Mouse (Mus musculus): ENCODE results near the gene Tmem190. TPM values are rescaled to one million over a fixed set of nuclear protein-coding genes. Genes with fewer than 3 reads are reported as not detected.
"Not testable (repeated sequence)": the region's sequence is repeated elsewhere in the genome, so short reads cannot be mapped to it uniquely, and the experiment has no call there.

The Tmem190 gene
- polyA plus RNA-seq, 1 experiment from 2014 or later: not detected

DNA sequence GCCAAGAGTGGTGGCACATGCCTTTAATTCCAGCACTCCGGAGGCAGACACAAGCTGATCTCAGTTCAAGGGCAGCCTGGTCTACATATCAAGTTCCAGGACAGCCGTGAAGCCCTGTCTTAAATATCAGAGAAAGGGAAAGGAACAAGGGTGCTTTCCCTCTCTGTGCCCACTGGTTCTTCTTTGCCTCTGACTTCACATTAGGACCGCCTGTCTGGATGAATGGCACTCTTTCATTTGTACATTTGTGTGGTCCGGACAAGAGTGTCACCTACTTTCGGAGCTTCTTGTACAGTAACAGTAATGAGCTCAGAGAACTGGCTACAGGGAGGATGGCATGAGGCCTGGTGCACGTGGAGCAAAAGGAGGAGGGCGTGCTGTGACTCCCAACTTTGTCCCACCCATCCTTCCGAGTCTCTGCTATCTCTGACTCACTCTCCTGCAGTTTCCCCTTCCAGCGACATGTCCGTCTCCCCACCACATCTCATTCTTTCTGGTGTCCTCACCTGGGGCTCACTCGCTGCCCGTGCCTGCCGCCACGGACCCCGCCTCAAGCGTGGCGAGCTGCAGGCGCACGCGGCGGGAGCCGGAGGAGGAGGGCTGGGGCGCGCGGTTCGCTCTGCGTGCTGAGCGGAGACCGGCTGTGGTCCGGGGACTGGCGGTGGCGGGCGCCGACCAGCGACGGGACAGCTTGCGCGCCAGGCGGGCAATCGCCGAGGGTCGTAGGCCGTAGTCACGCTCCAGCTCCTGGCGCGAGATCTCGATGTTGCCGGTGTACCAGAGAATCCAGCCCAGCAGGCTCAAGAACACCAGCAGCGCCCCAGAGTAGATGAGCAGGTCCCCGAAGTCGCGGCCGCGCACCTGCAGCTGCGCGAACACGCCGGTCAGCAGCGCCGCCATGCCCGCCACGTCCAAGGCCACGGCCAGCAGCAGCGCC, 6.0 kb downstream of the Tmem190 start:
- peak overlapping the region; percentile 61 for H3K4me3 ChIP-seq (replicated peaks; ENCODE audit: low read length)
- peak overlapping the region; percentile 35; the same call in 1 of the 2 replicates for H3K27ac ChIP-seq (ENCODE audit: low read length)
- peaks cover 19% of the 10 kb centered on the region for H3K4me1 ChIP-seq (replicated peaks; ENCODE audit: control insufficient read depth, insufficient read depth, low read length)
- 2% methylated on average over 63 of the region's 64 CpGs for WGBS
- H3K4me2 ChIP-seq (ENCODE audit: low read length): peak overlapping the region; percentile 92
- H3K27me3 ChIP-seq (replicated peaks; ENCODE audit: control insufficient read depth, insufficient read depth, low read length): peaks cover 9% of the 10 kb centered on the region
- H3K36me3 ChIP-seq (ENCODE audit: control insufficient read depth, insufficient read depth): no peaks in the 10 kb centered on the region
- H3K9me3 ChIP-seq (ENCODE audit: control insufficient read depth, low read length): no peaks in the 10 kb centered on the region
- ATAC-seq: peak; percentile 18
- peak overlapping the region; percentile 66 for H3K9ac ChIP-seq (replicated peaks; ENCODE audit: low read depth, low read length)

DNA sequence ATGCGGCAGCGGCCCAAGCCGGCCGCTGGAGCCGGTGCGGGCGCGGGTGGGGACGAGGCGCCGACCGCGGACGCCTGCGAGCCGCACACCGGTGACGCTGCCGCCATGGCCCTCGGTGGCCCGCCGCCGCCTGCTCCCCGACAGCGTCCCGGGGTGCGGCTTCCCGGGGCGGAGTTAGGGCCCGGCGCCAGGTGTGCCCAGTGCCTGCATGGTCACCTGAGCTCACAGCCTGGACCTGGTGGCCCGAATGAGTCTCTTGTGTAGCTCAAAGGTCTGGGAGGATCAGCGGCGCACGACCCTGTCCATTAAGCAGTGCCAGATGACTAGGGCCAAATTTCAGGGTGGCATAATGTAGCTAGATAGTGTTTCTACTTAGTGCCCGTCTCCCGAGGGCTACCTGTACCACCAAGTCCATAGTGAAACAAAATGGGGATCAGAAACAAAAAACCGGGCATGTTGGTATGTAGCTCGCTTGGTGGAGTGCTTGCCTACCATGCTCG, 6.7 kb downstream of the Tmem190 start, which contains the start of gene Tmem238:
Gene Tmem238 (minus strand): TSS at position 221 of the 500 bp plus-strand sequence.
- 8% methylated on average over 40 of the region's 40 CpGs for whole genome bisulfite sequencing

DNA sequence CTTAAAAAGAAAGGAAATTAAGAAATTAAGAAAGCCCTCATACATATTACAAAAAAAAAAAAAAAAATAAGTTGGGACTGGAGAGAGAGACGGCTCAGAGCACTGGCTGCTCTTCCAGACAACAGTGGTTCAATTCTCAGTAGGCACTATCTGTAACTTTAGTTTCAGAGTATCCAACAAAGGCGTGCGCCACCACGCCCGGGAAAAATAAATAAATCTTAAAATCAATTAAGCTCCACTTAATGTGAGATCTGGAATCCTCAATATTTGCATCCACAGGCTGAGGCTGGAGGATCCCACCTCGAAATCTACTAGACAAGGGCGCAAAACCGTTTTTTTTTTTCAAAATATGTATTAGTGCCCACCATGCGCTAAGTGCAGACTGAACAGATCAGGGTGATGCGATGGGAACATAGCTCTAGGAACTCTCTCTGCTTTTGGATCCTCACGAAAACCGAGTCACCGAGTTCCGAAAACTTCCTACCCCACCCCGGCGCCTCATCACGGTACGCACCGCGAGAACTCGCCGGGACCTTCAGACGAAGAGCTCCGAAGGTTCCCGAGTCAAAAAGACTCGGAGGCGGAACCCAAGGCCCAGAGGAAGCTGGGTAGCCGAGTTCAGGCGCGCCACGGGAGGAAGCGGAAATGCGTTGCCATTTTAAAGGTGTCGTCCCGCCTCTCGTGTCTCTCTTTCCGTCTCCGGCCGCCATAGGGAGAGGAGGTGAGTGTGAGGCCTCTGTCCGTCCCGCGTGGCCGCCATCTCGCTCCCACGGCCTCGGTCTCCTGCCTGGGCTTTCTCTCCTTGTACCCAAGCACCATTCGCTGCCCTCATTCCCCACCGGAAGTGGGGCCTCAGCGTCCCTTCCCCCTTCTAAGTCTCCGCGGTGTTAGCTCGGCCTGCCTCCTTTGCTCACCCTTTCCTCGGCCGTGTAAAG, 9.8 kb downstream of the Tmem190 start, which contains the start of gene Rpl28:
Gene Rpl28 (plus strand): TSS at position 597 of the 935 bp plus-strand sequence.
- peak; percentile 93 for ATAC-seq
- H3K27ac ChIP-seq (ENCODE audit: low read length): peak within 1 kb of the TSS; percentile 82

More for the DNA sequence above, 6.7 kb downstream of the Tmem190 start, which contains the start of gene Tmem238:
- Histone ChIP-seq H3K27ac (ENCODE audit: low read length) (peak within 1 kb of the TSS; percentile 35; the same call in 1 of the 2 replicates), H3K9ac (replicated peaks; ENCODE audit: low read depth, low read length) (peak within 1 kb of the TSS; percentile 66), H3K27me3 (replicated peaks; ENCODE audit: control insufficient read depth, insufficient read depth, low read length) (peaks cover 9% of the 10 kb centered on the region), H3K4me3 (replicated peaks; ENCODE audit: low read length) (peak within 1 kb of the TSS; percentile 61), H3K9me3 (ENCODE audit: control insufficient read depth, low read length) (no peaks in the 10 kb centered on the region), H3K4me2 (ENCODE audit: low read length) (peak within 1 kb of the TSS; percentile 92), H3K36me3 (ENCODE audit: control insufficient read depth, insufficient read depth) (peaks cover 2% of the 10 kb centered on the region; the same call in 1 of the 2 replicates), H3K4me1 (replicated peaks; ENCODE audit: control insufficient read depth, insufficient read depth, low read length) (peaks cover 26% of the 10 kb centered on the region)
- ATAC-seq: no peak

DNA sequence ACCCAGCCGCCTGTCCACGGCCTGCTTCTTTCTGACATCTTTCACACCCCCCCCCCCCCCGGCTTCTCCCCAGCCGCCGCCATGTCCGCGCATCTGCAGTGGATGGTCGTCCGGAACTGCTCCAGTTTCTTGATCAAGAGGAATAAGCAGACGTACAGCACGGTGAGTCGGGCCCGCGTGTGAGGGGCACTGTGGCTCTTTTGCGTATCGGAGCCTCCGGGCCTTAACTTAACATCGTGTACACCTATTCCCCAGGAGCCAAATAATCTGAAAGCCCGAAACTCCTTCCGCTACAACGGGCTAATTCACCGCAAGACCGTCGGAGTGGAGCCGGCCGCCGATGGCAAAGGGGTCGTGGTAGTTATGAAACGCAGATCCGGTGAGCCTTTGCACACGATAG, 10.5 kb downstream of the Tmem190 start:
- H3K4me1 ChIP-seq (replicated peaks; ENCODE audit: control insufficient read depth, insufficient read depth, low read length): peaks cover 28% of the 10 kb centered on the region
- H3K4me2 ChIP-seq (ENCODE audit: low read length): peak overlapping the region; percentile 87
- H3K4me3 ChIP-seq (replicated peaks; ENCODE audit: low read length): peak overlapping the region; percentile 79
- ATAC-seq; H3K9me3 ChIP-seq (ENCODE audit: control insufficient read depth, low read length); H3K27me3 ChIP-seq (replicated peaks; ENCODE audit: control insufficient read depth, insufficient read depth, low read length): not testable (repeated sequence)
- 1% methylated on average over 28 of the region's 31 CpGs for WGBS
- H3K27ac ChIP-seq (ENCODE audit: low read length): peak overlapping the region; percentile 82
- peaks cover 17% of the 10 kb centered on the region for H3K36me3 ChIP-seq (ENCODE audit: control insufficient read depth, insufficient read depth)
- peak overlapping the region; percentile 88 for H3K9ac ChIP-seq (replicated peaks; ENCODE audit: low read depth, low read length)

More for the DNA sequence above, 9.8 kb downstream of the Tmem190 start, which contains the start of gene Rpl28:
- H3K36me3 ChIP-seq (ENCODE audit: control insufficient read depth, insufficient read depth): peaks cover 17% of the 10 kb centered on the region
- H3K4me1 ChIP-seq (replicated peaks; ENCODE audit: control insufficient read depth, insufficient read depth, low read length): peaks cover 28% of the 10 kb centered on the region
- 1% methylated on average over 54 of the region's 54 CpGs for WGBS
- H3K27me3 ChIP-seq (replicated peaks; ENCODE audit: control insufficient read depth, insufficient read depth, low read length): peaks cover 9% of the 10 kb centered on the region
- H3K9me3 ChIP-seq (ENCODE audit: control insufficient read depth, low read length): no peaks in the 10 kb centered on the region
- peak within 1 kb of the TSS; percentile 87 for H3K4me2 ChIP-seq (ENCODE audit: low read length)
- H3K9ac ChIP-seq (replicated peaks; ENCODE audit: low read depth, low read length): peak within 1 kb of the TSS; percentile 88
- H3K4me3 ChIP-seq (replicated peaks; ENCODE audit: low read length): peak within 1 kb of the TSS; percentile 79

DNA sequence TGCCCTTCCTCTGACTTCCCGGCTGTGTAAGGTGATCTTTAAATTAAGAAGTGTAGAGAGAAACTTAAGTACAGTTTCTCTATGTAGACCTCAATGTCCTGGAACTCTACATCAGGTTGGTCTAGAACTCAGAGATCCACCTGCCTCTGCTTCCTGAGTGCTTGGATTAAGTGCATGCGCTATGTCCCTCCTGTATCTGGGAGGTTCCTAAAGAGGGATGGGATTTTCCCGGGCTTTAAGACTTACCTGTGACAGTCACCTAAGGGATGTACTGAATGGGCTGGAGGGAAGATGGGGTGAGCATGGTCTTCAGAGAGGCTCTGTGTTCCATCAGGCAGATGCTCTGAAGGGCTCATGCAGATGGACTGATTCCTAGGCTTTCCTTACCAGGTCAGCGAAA, 10.9 kb downstream of the Tmem190 start:
- Histone ChIP-seq H3K4me3 (replicated peaks; ENCODE audit: low read length) (peak overlapping the region; percentile 79), H3K4me1 (replicated peaks; ENCODE audit: control insufficient read depth, insufficient read depth, low read length) (peaks cover 23% of the 10 kb centered on the region), H3K36me3 (ENCODE audit: control insufficient read depth, insufficient read depth) (peaks cover 17% of the 10 kb centered on the region), H3K4me2 (ENCODE audit: low read length) (peak overlapping the region; percentile 87), H3K9me3 (ENCODE audit: control insufficient read depth, low read length) (no peaks in the 10 kb centered on the region), H3K27me3 (replicated peaks; ENCODE audit: control insufficient read depth, insufficient read depth, low read length) (peaks cover 6% of the 10 kb centered on the region), H3K27ac (ENCODE audit: low read length) (no peak overlapping the region), H3K9ac (replicated peaks; ENCODE audit: low read depth, low read length) (peak overlapping the region; percentile 88)
- ATAC-seq: no peak
- 41% methylated on average over 4 of the region's 4 CpGs for WGBS

DNA sequence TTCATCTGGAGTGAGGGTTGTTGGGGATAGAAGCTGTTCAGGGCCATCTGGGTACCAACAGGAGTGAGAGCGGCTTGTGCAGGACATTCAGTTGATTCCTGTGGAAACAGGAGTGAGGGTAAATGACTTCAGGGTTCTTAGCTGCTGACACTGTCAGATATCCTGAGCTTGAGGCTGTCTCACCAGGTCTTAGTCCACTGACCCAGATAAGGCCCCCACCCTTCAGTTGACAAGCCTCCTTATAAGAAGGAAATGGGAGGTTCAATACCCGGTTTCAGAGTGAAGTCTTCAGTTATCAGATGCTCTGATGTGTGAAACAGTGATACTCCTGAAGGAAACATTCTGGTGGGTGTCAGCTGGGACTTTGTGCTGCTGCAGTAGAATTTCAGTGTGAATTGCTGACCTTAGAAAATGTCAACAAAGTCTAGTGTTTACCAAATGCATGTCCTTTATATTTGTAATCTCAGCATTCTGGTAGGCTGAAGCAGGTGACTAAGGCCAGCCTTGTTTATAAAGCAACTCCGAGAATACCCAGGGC, 12.0 kb downstream of the Tmem190 start:
- H3K4me1 ChIP-seq (replicated peaks; ENCODE audit: control insufficient read depth, insufficient read depth, low read length): peaks cover 18% of the 10 kb centered on the region
- H3K27me3 ChIP-seq (replicated peaks; ENCODE audit: control insufficient read depth, insufficient read depth, low read length): peaks cover 4% of the 10 kb centered on the region

DNA sequence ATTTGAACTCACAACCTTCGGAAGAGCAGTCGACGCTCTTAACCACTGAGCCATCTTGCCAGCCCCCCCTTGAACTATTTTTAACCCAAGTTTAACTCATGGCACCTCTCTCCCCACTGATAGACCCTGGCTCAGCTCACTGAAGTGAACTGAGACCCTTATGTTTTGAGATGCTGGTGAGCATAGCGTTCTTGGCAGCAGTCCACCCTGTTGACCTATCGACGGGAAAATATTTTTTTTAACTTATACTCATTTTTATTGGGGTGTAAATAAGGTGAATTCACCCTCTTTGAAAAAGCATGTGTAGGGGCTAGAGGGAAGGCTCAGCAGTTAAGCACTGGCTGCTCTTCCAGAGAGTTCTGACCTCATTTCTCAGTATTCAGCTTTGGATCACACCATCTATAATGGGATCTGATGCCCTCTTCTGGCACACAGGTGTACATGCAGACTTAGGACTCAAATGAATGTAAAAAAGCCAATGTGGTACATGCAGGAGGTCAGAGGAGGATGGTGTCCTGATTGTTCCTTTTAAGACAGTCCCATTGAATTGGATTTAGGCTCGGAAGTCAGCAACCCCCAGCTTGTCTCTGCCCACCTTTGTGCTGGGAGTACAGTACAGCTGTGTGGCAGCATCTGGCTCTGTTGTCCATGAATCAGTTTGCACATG, 13.2 kb downstream of the Tmem190 start:
- Histone ChIP-seq H3K4me3 (replicated peaks; ENCODE audit: low read length) (no peak overlapping the region), H3K36me3 (ENCODE audit: control insufficient read depth, insufficient read depth) (peaks cover 17% of the 10 kb centered on the region), H3K27me3 (replicated peaks; ENCODE audit: control insufficient read depth, insufficient read depth, low read length) (no peaks in the 10 kb centered on the region), H3K4me2 (ENCODE audit: low read length) (no peak overlapping the region), H3K9me3 (ENCODE audit: control insufficient read depth, low read length) (no peaks in the 10 kb centered on the region), H3K27ac (ENCODE audit: low read length) (no peak overlapping the region), H3K9ac (replicated peaks; ENCODE audit: low read depth, low read length) (no peak overlapping the region), H3K4me1 (replicated peaks; ENCODE audit: control insufficient read depth, insufficient read depth, low read length) (peaks cover 17% of the 10 kb centered on the region)
- WGBS: 70% methylated on average over 7 of the region's 7 CpGs
- ATAC-seq: no peak

More for the DNA sequence above, 12.0 kb downstream of the Tmem190 start:
- Histone ChIP-seq H3K9ac (replicated peaks; ENCODE audit: low read depth, low read length) (no peak overlapping the region), H3K36me3 (ENCODE audit: control insufficient read depth, insufficient read depth) (peaks cover 17% of the 10 kb centered on the region), H3K9me3 (ENCODE audit: control insufficient read depth, low read length) (no peaks in the 10 kb centered on the region), H3K4me2 (ENCODE audit: low read length) (no peak overlapping the region), H3K4me3 (replicated peaks; ENCODE audit: low read length) (no peak overlapping the region), H3K27ac (ENCODE audit: low read length) (no peak overlapping the region)
- WGBS: 84% methylated on average over 3 of the region's 3 CpGs
- no peak for ATAC-seq

DNA sequence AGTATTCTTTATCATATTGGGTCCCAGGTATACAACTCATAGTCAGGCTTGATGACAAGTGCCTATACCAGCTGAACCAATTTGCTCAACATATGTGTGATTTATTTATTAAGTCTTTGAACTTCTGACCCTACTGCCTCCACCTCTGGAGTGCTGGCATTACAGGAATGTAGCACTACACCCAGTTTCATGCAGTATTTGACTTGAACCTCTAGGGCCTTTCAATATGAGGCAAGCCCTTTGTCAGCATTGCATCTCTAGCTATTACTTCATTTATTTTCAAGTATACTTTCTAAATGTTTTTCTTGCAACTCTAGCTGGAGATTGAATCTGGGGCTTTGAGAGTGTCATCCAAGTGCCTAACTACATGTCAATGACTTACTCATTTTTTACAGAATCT, 19.5 kb downstream of the Tmem190 start:
- H3K36me3 ChIP-seq (ENCODE audit: control insufficient read depth, insufficient read depth): peaks cover 9% of the 10 kb centered on the region
- no peaks in the 10 kb centered on the region for H3K9me3 ChIP-seq (ENCODE audit: control insufficient read depth, low read length)
- H3K4me3 ChIP-seq (replicated peaks; ENCODE audit: low read length): no peak overlapping the region
- no peak overlapping the region for H3K4me2 ChIP-seq (ENCODE audit: low read length)
- ATAC-seq: no peak
- no peak overlapping the region for H3K9ac ChIP-seq (replicated peaks; ENCODE audit: low read depth, low read length)
- no peak overlapping the region for H3K27ac ChIP-seq (ENCODE audit: low read length)
- H3K4me1 ChIP-seq (replicated peaks; ENCODE audit: control insufficient read depth, insufficient read depth, low read length): no peaks in the 10 kb centered on the region
- no peaks in the 10 kb centered on the region for H3K27me3 ChIP-seq (replicated peaks; ENCODE audit: control insufficient read depth, insufficient read depth, low read length)

All from forebrain, embryonic 16.5 days (tissue).